Mouse (Mus musculus): Measurements from ENCODE around the gene Vps53.

DNA sequence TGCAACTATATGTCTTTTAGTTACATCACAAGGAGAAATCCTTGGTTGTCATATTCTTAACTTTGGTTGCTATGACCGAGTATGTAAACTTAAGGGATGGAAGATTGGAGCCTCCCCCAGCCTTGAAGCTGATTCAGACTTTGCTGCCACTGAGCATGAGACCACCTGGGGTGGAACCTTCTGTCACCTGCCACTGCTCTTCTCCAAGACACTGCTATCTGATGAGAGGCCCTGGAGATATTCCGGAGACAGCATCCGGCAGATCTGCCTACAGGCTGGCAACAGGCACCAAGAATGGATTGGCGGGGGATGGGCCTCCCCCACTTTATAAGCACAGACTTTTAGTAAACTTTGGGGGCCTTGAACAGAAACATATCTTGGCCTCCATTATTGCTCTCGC is 127.0 kb downstream of the Vps53 start:
- TF ChIP-seq CTCF (IDR thresholded peaks at IDR 0.05; ENCODE audit: low read depth) = no peak
- no peak for TF ChIP-seq EP300 (IDR thresholded peaks at IDR 0.05; ENCODE audit: low read depth)

Data from heart, postnatal 0 days (tissue).